Mouse (Mus musculus) urinary bladder, adult 2 months (tissue): ENCODE results near the gene St3gal6. TPM values are rescaled to one million over a fixed set of nuclear protein-coding genes. Genes with fewer than 3 reads are reported as not detected.

ENCODE experiments used
- DNase-seq: peaks from one replicate; pipeline ENCODE4 v3.0.0; 2022; ENCODE audit warnings: low spot score
- polyA plus RNA-seq: library from polyadenylated mRNA; depleted of rRNA; stranded (reverse); fragments of >200 nt; gene quantifications from 2 replicates; pipeline ENCODE4 v1.2.3, GENCODE M21; 2012

St3gal6 gene
- polyA plus RNA-seq, 1 experiment = 14.3 TPM

- no peak for DNase-seq
Observed at GRCm38 (mm10) chr16:58521182-58521581, 2.9 kb downstream of the St3gal6 start.

GRCm38 (mm10) chr16:58520457-58520856, 3.6 kb downstream of the St3gal6 start:
- no peak for DNase-seq

GRCm38 (mm10) chr16:58519650-58520073, 4.4 kb downstream of the St3gal6 start:
- DNase-seq = no peak

GRCm38 (mm10) chr16:58516960-58517798, 6.9 kb downstream of the St3gal6 start:
- DNase-seq = no peak

- DNase-seq = no peak
Observed at GRCm38 (mm10) chr16:58516161-58516560, 7.9 kb downstream of the St3gal6 start.

- DNase-seq = no peak
Observed at GRCm38 (mm10) chr16:58514565-58514964, 9.5 kb downstream of the St3gal6 start.

- no peak for DNase-seq
Observed at GRCm38 (mm10) chr16:58513755-58514154, 10.3 kb downstream of the St3gal6 start.

GRCm38 (mm10) chr16:58512887-58513286, 11.2 kb downstream of the St3gal6 start:
- DNase-seq = no peak

GRCm38 (mm10) chr16:58512181-58512761, 11.8 kb downstream of the St3gal6 start:
- DNase-seq = no peak

GRCm38 (mm10) chr16:58504945-58505344, 19.1 kb downstream of the St3gal6 start:
- no peak for DNase-seq

GRCm38 (mm10) chr16:58502566-58502965, 21.5 kb downstream of the St3gal6 start:
- no peak for DNase-seq

- no peak for DNase-seq
Observed at GRCm38 (mm10) chr16:58501760-58502301, 22.2 kb downstream of the St3gal6 start.

GRCm38 (mm10) chr16:58499650-58500049, 24.4 kb downstream of the St3gal6 start:
- no peak for DNase-seq

GRCm38 (mm10) chr16:58499172-58499584, 24.9 kb downstream of the St3gal6 start:
- no peak for DNase-seq

GRCm38 (mm10) chr16:58497886-58498713, 25.9 kb downstream of the St3gal6 start:
- no peak for DNase-seq

GRCm38 (mm10) chr16:58496791-58497190, 27.3 kb downstream of the St3gal6 start:
- no peak for DNase-seq

- DNase-seq = no peak
Observed at GRCm38 (mm10) chr16:58487861-58488260, 36.2 kb downstream of the St3gal6 start.

GRCm38 (mm10) chr16:58482296-58482695, 41.7 kb downstream of the St3gal6 start:
- DNase-seq = no peak

GRCm38 (mm10) chr16:58481906-58482270, 42.2 kb downstream of the St3gal6 start:
- DNase-seq = no peak

GRCm38 (mm10) chr16:58481219-58481905, 42.7 kb downstream of the St3gal6 start:
- DNase-seq = no peak

- DNase-seq = no peak
Observed at GRCm38 (mm10) chr16:58479898-58480448, 44.1 kb downstream of the St3gal6 start.
